Mouse (Mus musculus): ENCODE measurements around the gene BC024978. TPM values are rescaled to one million over a fixed set of nuclear protein-coding genes. Genes with fewer than 3 reads are reported as not detected.

BC024978 gene
- polyA plus RNA-seq, 1 experiment from 2014 or later, result 3.6 TPM

GRCm38 (mm10) chr7:27251946-27252345 lies 56.4 kb downstream of the BC024978 start:
- WGBS, result 89% methylated on average over 6 of the region's 6 CpGs
- no peaks in the 10 kb centered on the region for H3K27me3 ChIP-seq

GRCm38 (mm10) chr7:27255721-27256120 lies 60.1 kb downstream of the BC024978 start:
- H3K9me3 ChIP-seq, result no peaks in the 10 kb centered on the region
- H3K4me1 ChIP-seq, result peaks cover 34% of the 10 kb centered on the region
- no peak overlapping the region for H3K4me3 ChIP-seq
- H3K27me3 ChIP-seq, result no peaks in the 10 kb centered on the region
- no peak overlapping the region for H3K27ac ChIP-seq (replicated peaks)
- H3K4me2 ChIP-seq (replicated peaks), result no peak overlapping the region
- WGBS, result 80% methylated on average over 3 of the region's 3 CpGs
- H3K36me3 ChIP-seq, result peaks cover 11% of the 10 kb centered on the region
- no peak for ATAC-seq (replicated peaks)
- no peak overlapping the region for H3K9ac ChIP-seq (replicated peaks)

More at GRCm38 (mm10) chr7:27251946-27252345, 56.4 kb downstream of the BC024978 start:
- Histone ChIP-seq H3K9me3 (no peaks in the 10 kb centered on the region), H3K27ac (replicated peaks) (no peak overlapping the region), H3K4me2 (replicated peaks) (no peak overlapping the region), H3K4me3 (no peak overlapping the region), H3K36me3 (peaks cover 20% of the 10 kb centered on the region), H3K9ac (replicated peaks) (no peak overlapping the region), H3K4me1 (peaks cover 7% of the 10 kb centered on the region)
- ATAC-seq (replicated peaks), result no peak

- H3K4me1 ChIP-seq, result peaks cover 49% of the 10 kb centered on the region
- WGBS, result 4% methylated on average over 27 of the region's 27 CpGs
- ATAC-seq (replicated peaks), result peak; percentile 35
Measured at GRCm38 (mm10) chr7:27257046-27257851, 61.7 kb downstream of the BC024978 start.

GRCm38 (mm10) chr7:27257852-27258204 lies 62.2 kb downstream of the BC024978 start:
- 0% methylated on average over 5 of the region's 6 CpGs for WGBS
- Histone ChIP-seq H3K36me3 (peaks cover 11% of the 10 kb centered on the region), H3K4me2 (replicated peaks) (peak overlapping the region; percentile 77), H3K27me3 (no peaks in the 10 kb centered on the region), H3K27ac (replicated peaks) (peak overlapping the region; percentile 95), H3K9me3 (no peaks in the 10 kb centered on the region), H3K4me3 (peak overlapping the region; percentile 82), H3K9ac (replicated peaks) (no peak overlapping the region), H3K4me1 (peaks cover 49% of the 10 kb centered on the region)
- peak; percentile 41 for ATAC-seq (replicated peaks)

More at GRCm38 (mm10) chr7:27257046-27257851, 61.7 kb downstream of the BC024978 start:
- Histone ChIP-seq H3K9ac (replicated peaks) (no peak overlapping the region; the same call in 1 of the 2 replicates), H3K4me2 (replicated peaks) (peak overlapping the region; percentile 77), H3K27ac (replicated peaks) (peak overlapping the region; percentile 95), H3K4me3 (peak overlapping the region; percentile 82), H3K9me3 (no peaks in the 10 kb centered on the region), H3K27me3 (no peaks in the 10 kb centered on the region), H3K36me3 (peaks cover 6% of the 10 kb centered on the region)

GRCm38 (mm10) chr7:27258205-27258899 lies 62.8 kb downstream of the BC024978 start, which contains the start of gene Numbl:
TSS of gene Numbl (plus strand) at chr7:27258433.
- Histone ChIP-seq H3K4me2 (replicated peaks) (peak within 1 kb of the TSS; percentile 77), H3K36me3 (peaks cover 15% of the 10 kb centered on the region), H3K4me1 (peaks cover 49% of the 10 kb centered on the region), H3K27ac (replicated peaks) (peak within 1 kb of the TSS; percentile 95), H3K9me3 (no peaks in the 10 kb centered on the region), H3K4me3 (peak within 1 kb of the TSS; percentile 82), H3K27me3 (no peaks in the 10 kb centered on the region), H3K9ac (replicated peaks) (peak within 1 kb of the TSS; percentile 94)
- ATAC-seq (replicated peaks), result peak; percentile 67
- 0% methylated on average over 44 of the region's 47 CpGs for WGBS

GRCm38 (mm10) chr7:27259271-27259721 lies 63.7 kb downstream of the BC024978 start:
- Histone ChIP-seq H3K4me3 (peak overlapping the region; percentile 82), H3K27ac (replicated peaks) (peak overlapping the region; percentile 95), H3K9me3 (no peaks in the 10 kb centered on the region), H3K4me1 (peaks cover 49% of the 10 kb centered on the region), H3K9ac (replicated peaks) (peak overlapping the region; percentile 94), H3K27me3 (no peaks in the 10 kb centered on the region), H3K4me2 (replicated peaks) (peak overlapping the region; percentile 77), H3K36me3 (peaks cover 24% of the 10 kb centered on the region)
- ATAC-seq (replicated peaks), result no peak; the same call in 1 of the 2 replicates
- WGBS, result under 1% methylated on average over 9 of the region's 9 CpGs

- H3K4me3 ChIP-seq, result peak overlapping the region; percentile 82
- H3K9ac ChIP-seq (replicated peaks), result peak overlapping the region; percentile 94
- 17% methylated on average over 5 of the region's 5 CpGs for WGBS
- no peaks in the 10 kb centered on the region for H3K9me3 ChIP-seq
- peaks cover 49% of the 10 kb centered on the region for H3K4me1 ChIP-seq
- peak overlapping the region; percentile 95 for H3K27ac ChIP-seq (replicated peaks)
- H3K36me3 ChIP-seq, result peaks cover 29% of the 10 kb centered on the region
- no peak for ATAC-seq (replicated peaks)
- H3K27me3 ChIP-seq, result no peaks in the 10 kb centered on the region
- peak overlapping the region; percentile 77 for H3K4me2 ChIP-seq (replicated peaks)
Measured at GRCm38 (mm10) chr7:27259771-27260170, 64.2 kb downstream of the BC024978 start.

MicroRNAs encoded within 50 kb of the gene (microRNA counts, 519-probe panel; counts per million panel counts)
- not detected for microRNA mmu-miR-1191

Small RNA genes within 50 kb of the gene (microRNA-seq; reads per million reads assigned to microRNA genes)
- gene Mir1191 (5.9 reads per million, percentile 20 among the genes with 10 or more reads in this experiment), gene Mir3101 (0.88 reads per million)

Other genes starting within 250 kb of the BC024978 start
- gene Cyp2a12, start 166.7 kb upstream of the BC024978 start, polyA plus RNA-seq (2015; fragmentation: Nextera tagmentation; extraction: Ambion mirVana), result not detected in 2 replicates
- not detected in 2 replicates for gene Cyp2f2, start 75.9 kb upstream of the BC024978 start, polyA plus RNA-seq (2015; fragmentation: Nextera tagmentation; extraction: Ambion mirVana)
- gene Cyp2t4, start 42.1 kb upstream of the BC024978 start, polyA plus RNA-seq (2015; fragmentation: Nextera tagmentation; extraction: Ambion mirVana), result 0.27 TPM in 2 replicates
- gene Egln2, start 29.0 kb upstream of the BC024978 start, polyA plus RNA-seq (2015; fragmentation: Nextera tagmentation; extraction: Ambion mirVana), result 107 and 109 TPM in 2 replicates
- 79.0 and 86.9 TPM in 2 replicates for gene Rab4b, start 16.9 kb upstream of the BC024978 start, polyA plus RNA-seq (2015; fragmentation: Nextera tagmentation; extraction: Ambion mirVana)
- gene Gm21983, start 14.7 kb upstream of the BC024978 start, polyA plus RNA-seq (2015; fragmentation: Nextera tagmentation; extraction: Ambion mirVana), result not detected in 2 replicates
- gene Mia, start 14.6 kb upstream of the BC024978 start, polyA plus RNA-seq (2015; fragmentation: Nextera tagmentation; extraction: Ambion mirVana), result 9.4 and 14.8 TPM in 2 replicates
- 228 and 236 TPM in 2 replicates for gene Snrpa, start 490 bp downstream of the BC024978 start, polyA plus RNA-seq (2015; fragmentation: Nextera tagmentation; extraction: Ambion mirVana)
- 6.8 and 7.1 TPM in 2 replicates for gene Itpkc, start 32.9 kb downstream of the BC024978 start, polyA plus RNA-seq (2015; fragmentation: Nextera tagmentation; extraction: Ambion mirVana)
- 26.1 and 27.8 TPM in 2 replicates for gene Coq8b, start 37.2 kb downstream of the BC024978 start, polyA plus RNA-seq (2015; fragmentation: Nextera tagmentation; extraction: Ambion mirVana)
- gene Numbl, start 62.7 kb downstream of the BC024978 start, polyA plus RNA-seq (2015; fragmentation: Nextera tagmentation; extraction: Ambion mirVana), result 47.2 and 49.0 TPM in 2 replicates
- gene Ltbp4, start 141.9 kb downstream of the BC024978 start, polyA plus RNA-seq (2015; fragmentation: Nextera tagmentation; extraction: Ambion mirVana), result 13.3 and 15.0 TPM in 2 replicates
- 90.2 and 91.5 TPM in 2 replicates for gene Shkbp1, start 160.2 kb downstream of the BC024978 start, polyA plus RNA-seq (2015; fragmentation: Nextera tagmentation; extraction: Ambion mirVana)
- gene Gm20479, start 161.6 kb downstream of the BC024978 start, polyA plus RNA-seq (2015; fragmentation: Nextera tagmentation; extraction: Ambion mirVana), result 0.46 TPM in 1 of 2 replicates, not detected in the other